Mouse (Mus musculus) limb, embryonic 12.5 days (tissue): ENCODE results near the gene Tns1. TPM values are rescaled to one million over a fixed set of nuclear protein-coding genes. Genes with fewer than 3 reads are reported as not detected.
A peak's percentile ranks its signal among the peaks of the same experiment; 100 is the strongest.

Experiments
- ATAC-seq: fragments of 200-750 bp; cut with Nextera tagmentation; 2 replicates; pipeline ENCODE4 v1.8.0; 2017; ENCODE audit warnings: low read depth, moderate TSS enrichment; ENCODE audit not compliant: insufficient number of reproducible peaks, insufficient read depth, low FRiP score, low TSS enrichment
- H3K27ac ChIP-seq: fragments of 300-500 bp; sonication (generic); 2 replicates; pipeline ENCODE4 v1.5.1; 2016; ENCODE audit warnings: mild to moderate bottlenecking, moderate library complexity
- H3K27me3 ChIP-seq: fragments of 300-500 bp; sonication (generic); 2 replicates; pipeline ENCODE4 v1.6.1; 2016; ENCODE audit warnings: mild to moderate bottlenecking, moderate library complexity
- H3K36me3 ChIP-seq: fragments of 300-500 bp; sonication (generic); 2 replicates; pipeline ENCODE4 v1.6.1; 2016; ENCODE audit warnings: mild to moderate bottlenecking, moderate library complexity
- H3K4me1 ChIP-seq: fragments of 300-500 bp; sonication (generic); replicated peaks from 2 replicates; pipeline ENCODE4 v1.6.1; 2016
- H3K4me2 ChIP-seq: fragments of 300-500 bp; sonication (generic); 2 replicates; pipeline ENCODE4 v1.6.1; 2016; ENCODE audit warnings: mild to moderate bottlenecking, moderate library complexity
- H3K4me3 ChIP-seq: fragments of 300-500 bp; sonication (generic); replicated peaks from 2 replicates; pipeline ENCODE4 v1.5.1; 2016; ENCODE audit warnings: mild to moderate bottlenecking
- H3K9ac ChIP-seq: fragments of 300-500 bp; sonication (generic); replicated peaks from 2 replicates; pipeline ENCODE4 v1.6.1; 2016; ENCODE audit warnings: mild to moderate bottlenecking, moderate library complexity
- H3K9me3 ChIP-seq: fragments of 300-500 bp; sonication (generic); 2 replicates; pipeline ENCODE4 v1.6.1; 2016; ENCODE audit warnings: mild to moderate bottlenecking, moderate library complexity
- WGBS: fragments of 180-500 bp; shearing (Covaris S2); methylation state at CpG from one replicate; pipeline ENCODE4 v1.1.7; 2016; 5-methylcytosine and 5-hydroxymethylcytosine counted together
- polyA plus RNA-seq: library from polyadenylated mRNA; unstranded; fragments of >200 nt; fragmentation: Nextera tagmentation; extraction: Ambion mirVana; gene quantifications from 2 replicates; pipeline ENCODE4 v1.2.1, GENCODE M21; 2016

Tns1 gene
- polyA plus RNA-seq, 1 experiment from 2014 or later: 36.7 TPM

DNA sequence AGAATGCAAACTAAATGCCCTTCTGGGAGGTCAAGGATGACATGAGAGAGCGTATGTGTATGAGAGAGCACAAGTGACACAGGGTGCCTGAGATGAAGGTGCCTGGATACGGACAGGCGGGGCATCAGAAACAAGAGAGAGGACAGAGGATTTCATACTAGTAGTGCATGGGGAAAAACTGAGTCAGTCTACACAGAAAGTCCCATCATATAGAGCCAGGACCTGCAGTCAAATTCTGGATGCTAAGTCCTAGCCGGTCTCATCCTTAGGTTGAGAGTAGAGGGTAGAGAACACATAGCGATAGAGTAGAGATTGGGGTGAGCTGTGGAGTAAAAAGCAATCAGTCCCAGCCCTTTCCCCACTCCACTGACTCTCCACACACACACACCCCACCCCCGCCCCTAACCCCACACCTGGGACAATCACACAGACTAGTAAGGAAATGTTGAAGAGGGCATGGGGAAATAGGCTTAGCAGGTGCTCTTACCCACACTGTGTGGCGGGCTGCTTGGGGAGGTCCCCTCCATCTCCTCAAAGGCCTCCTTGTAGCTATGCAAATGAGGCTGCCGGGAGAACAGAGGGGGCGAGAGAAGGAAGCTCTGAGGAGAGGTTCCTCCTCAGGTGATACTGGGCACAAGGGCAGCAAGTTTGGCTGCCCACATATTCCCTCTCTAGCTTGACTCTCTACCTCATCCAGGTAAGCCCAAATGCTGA is 183.6 kb downstream of the Tns1 start:
- H3K27ac ChIP-seq: no peak overlapping the region
- H3K27me3 ChIP-seq: no peaks in the 10 kb centered on the region
- H3K9me3 ChIP-seq: no peaks in the 10 kb centered on the region
- no peak overlapping the region for H3K4me2 ChIP-seq
- no peak for ATAC-seq
- peaks cover 58% of the 10 kb centered on the region for H3K36me3 ChIP-seq
- H3K4me1 ChIP-seq: peaks cover 26% of the 10 kb centered on the region
- H3K9ac ChIP-seq: no peak overlapping the region
- 82% methylated on average over 9 of the region's 9 CpGs for WGBS
- no peak overlapping the region for H3K4me3 ChIP-seq

DNA sequence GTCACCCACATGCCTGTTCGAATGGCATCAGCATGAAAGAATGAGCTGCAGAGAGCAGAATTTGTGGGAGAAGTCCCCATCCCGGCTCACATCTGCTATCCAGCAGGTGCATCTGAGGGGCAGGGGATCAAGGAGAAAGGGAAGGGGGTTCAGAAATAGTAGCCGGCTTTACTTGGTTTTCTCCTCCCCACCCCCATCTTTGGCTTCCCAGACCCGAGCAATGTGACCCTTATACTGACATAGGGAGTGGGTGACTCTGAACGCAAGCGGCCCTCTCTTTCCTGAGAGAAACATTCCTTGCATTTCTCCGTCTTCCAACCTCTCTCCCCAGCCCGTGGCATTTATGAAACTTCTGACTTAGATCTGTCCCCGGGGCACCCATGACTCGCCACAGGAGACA is 185.7 kb downstream of the Tns1 start:
- H3K27ac ChIP-seq: no peak overlapping the region
- H3K4me2 ChIP-seq: no peak overlapping the region
- no peaks in the 10 kb centered on the region for H3K27me3 ChIP-seq
- ATAC-seq: no peak
- H3K4me1 ChIP-seq: peaks cover 21% of the 10 kb centered on the region
- peaks cover 76% of the 10 kb centered on the region for H3K36me3 ChIP-seq
- WGBS: 73% methylated on average over 10 of the region's 10 CpGs
- H3K9ac ChIP-seq: no peak overlapping the region
- H3K4me3 ChIP-seq: no peak overlapping the region
- H3K9me3 ChIP-seq: no peaks in the 10 kb centered on the region

DNA sequence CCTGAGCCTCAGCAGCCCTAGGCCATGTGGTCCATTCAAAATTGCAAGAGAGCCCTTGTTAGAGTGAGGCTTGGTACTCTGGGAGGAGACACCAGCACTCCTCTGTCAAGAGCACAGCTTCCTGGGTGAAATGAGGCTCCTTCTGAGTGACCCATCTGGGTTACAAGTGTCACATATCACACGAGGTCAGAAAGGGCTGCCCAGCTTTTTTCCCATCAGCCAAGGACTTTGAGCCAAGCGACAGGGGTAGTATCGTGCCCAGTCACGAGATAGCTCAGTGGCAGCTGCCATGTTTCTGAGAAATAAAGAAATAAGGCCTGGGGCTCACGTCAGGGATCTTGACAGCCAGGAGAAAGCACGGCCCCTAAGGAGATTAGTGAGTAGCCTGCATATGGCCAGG is 186.4 kb downstream of the Tns1 start:
- Histone ChIP-seq H3K27ac (no peak overlapping the region), H3K27me3 (no peaks in the 10 kb centered on the region), H3K4me2 (no peak overlapping the region), H3K4me1 (peaks cover 13% of the 10 kb centered on the region), H3K4me3 (no peak overlapping the region), H3K36me3 (peaks cover 80% of the 10 kb centered on the region), H3K9ac (no peak overlapping the region), H3K9me3 (no peaks in the 10 kb centered on the region)
- ATAC-seq: no peak
- 65% methylated on average over 6 of the region's 6 CpGs for WGBS

DNA sequence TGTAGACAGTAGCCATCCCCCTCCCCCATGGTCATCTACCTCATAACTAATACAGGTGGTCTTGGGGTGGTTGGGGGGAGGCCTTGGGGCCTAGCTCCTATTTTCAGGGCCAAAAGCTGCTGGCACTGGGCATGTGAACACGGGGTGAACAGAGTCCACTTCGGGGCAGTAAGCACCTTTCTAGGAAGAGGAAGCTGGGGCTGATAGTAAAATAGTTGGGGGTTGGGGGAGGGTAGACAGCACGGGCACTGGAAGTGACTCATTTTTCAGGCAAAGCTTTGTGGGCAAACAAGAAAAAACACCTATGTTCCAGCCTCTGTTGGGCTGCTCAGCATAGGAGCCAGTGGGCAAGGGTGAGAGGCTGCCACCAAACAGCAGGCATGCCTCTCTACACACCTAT is 187.7 kb downstream of the Tns1 start:
- ATAC-seq: no peak
- H3K9me3 ChIP-seq: no peaks in the 10 kb centered on the region
- peaks cover 74% of the 10 kb centered on the region for H3K36me3 ChIP-seq
- H3K4me3 ChIP-seq: no peak overlapping the region
- H3K27ac ChIP-seq: no peak overlapping the region
- H3K4me2 ChIP-seq: no peak overlapping the region
- H3K27me3 ChIP-seq: no peaks in the 10 kb centered on the region
- H3K4me1 ChIP-seq: peaks cover under 1% of the 10 kb centered on the region
- 75% methylated on average over 3 of the region's 3 CpGs for WGBS
- no peak overlapping the region for H3K9ac ChIP-seq

DNA sequence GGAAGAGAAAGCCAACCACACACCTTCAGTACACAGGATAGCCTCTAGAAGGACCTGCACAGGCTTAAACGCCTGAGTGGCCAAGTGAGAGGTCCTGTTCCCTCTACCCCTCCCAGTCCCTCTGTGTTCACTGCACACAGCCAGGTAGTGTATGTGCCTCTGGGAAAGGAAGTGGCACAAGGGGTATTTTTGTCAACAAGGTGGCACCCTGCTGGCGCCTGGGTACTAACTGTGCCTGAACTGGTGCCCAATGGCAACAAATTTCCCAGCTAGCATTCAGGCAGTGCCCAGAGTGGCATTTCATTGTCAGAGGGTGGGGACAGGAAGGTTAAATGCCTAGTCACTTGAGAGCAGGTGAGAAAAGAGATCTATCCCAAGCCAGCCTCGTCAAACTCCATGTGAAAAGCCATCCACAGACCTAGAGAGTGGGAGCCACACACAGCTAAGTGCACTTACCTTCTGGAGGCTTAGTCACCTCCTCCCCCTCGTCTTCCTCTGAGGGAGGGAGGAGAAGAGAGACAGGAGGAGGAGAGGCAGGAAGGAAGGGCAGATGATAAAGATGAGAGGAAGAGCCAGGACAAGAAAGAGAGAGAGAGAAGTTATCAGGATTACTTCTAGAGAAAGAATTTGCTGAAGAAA is 188.7 kb downstream of the Tns1 start:
- Histone ChIP-seq H3K36me3 (peaks cover 69% of the 10 kb centered on the region), H3K9me3 (no peaks in the 10 kb centered on the region), H3K4me3 (no peak overlapping the region), H3K9ac (no peak overlapping the region), H3K4me2 (no peak overlapping the region), H3K4me1 (no peaks in the 10 kb centered on the region; the same call in 1 of the 2 replicates), H3K27ac (no peak overlapping the region), H3K27me3 (no peaks in the 10 kb centered on the region)
- 65% methylated on average over 4 of the region's 4 CpGs for WGBS
- no peak for ATAC-seq

DNA sequence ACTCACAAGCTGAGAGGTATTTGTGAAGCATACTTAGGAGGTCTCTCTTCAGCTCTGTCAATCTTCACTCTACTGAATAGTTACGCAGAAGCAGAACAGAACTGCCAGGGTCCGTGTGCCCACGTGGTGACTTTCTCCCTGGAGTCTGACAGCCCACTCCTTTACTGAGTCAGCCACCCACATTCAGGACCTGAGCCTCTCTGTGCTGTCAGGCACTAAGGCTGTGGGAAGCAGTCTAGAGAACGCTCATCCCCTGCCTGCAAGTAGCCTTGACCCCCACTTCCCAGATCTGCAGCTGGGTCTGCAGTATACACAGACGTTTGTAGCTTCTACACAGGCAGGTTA is 191.1 kb downstream of the Tns1 start:
- H3K27ac ChIP-seq: no peak overlapping the region
- peaks cover 74% of the 10 kb centered on the region for H3K36me3 ChIP-seq
- H3K27me3 ChIP-seq: no peaks in the 10 kb centered on the region
- no peak for ATAC-seq
- H3K9me3 ChIP-seq: no peaks in the 10 kb centered on the region
- H3K4me1 ChIP-seq: no peaks in the 10 kb centered on the region; the same call in 1 of the 2 replicates
- H3K9ac ChIP-seq: no peak overlapping the region
- no peak overlapping the region for H3K4me2 ChIP-seq
- WGBS: 83% methylated on average over 5 of the region's 5 CpGs
- H3K4me3 ChIP-seq: no peak overlapping the region

DNA sequence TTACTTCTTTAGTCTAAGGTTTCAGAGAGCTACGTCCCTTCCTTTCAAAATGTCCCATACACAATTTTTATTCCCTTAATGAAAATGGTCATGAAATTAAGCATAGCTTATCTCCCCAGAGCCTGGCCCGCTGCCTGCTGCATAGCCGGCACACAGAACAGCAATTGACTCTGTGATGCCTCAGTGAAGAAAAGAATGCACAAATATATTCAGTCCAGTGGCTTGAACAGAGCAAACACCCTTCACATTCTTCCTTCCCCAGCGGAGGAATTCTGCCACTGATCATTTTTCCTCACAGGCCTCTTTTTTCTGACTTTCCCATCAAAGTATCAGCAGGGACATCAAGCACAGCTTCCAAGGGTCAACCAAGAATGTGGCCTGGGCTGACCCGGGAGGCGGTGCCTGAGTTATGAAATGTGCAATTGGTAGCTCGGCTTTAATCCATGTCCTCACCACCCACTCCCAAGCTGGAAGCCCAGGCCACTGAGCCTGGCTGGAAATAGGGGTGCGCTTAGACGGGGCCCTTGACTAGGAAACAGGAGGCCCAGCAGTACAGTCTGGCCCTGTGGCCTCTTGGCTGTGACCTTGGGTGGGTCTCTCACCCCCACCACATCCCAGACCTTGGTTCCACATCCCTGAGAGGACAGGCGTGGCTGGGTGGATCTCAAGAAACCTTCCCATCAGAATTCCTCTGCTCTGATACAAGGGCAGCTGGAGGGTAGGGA is 191.7 kb downstream of the Tns1 start:
- no peak overlapping the region for H3K27ac ChIP-seq
- no peaks in the 10 kb centered on the region; the same call in 1 of the 2 replicates for H3K4me1 ChIP-seq
- no peaks in the 10 kb centered on the region for H3K9me3 ChIP-seq
- peaks cover 75% of the 10 kb centered on the region for H3K36me3 ChIP-seq
- no peak overlapping the region for H3K9ac ChIP-seq
- H3K27me3 ChIP-seq: no peaks in the 10 kb centered on the region
- H3K4me3 ChIP-seq: no peak overlapping the region
- 84% methylated on average over 10 of the region's 10 CpGs for WGBS
- no peak for ATAC-seq
- H3K4me2 ChIP-seq: no peak overlapping the region

DNA sequence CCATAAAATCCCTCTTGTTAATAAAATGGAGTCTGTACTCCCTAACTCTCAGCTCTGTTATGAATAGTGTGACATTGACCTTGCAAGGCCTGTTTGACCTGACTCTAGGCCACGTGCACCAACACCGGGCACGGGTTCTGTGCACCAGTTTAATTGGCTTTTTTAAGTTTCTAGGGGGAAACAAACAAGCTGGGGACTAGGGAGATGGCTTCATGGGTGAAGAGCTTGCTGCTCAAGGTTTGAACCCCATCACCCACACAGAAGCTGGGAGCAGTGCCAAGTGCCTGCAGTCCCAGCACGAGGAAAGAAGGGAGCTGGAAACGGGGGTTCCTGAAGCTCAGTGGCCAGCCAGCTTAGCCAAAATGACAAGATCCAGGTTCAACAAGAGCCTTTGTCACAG is 192.4 kb downstream of the Tns1 start:
- 85% methylated on average over 5 of the region's 5 CpGs for WGBS
- no peak for ATAC-seq
- peaks cover 75% of the 10 kb centered on the region for H3K36me3 ChIP-seq

DNA sequence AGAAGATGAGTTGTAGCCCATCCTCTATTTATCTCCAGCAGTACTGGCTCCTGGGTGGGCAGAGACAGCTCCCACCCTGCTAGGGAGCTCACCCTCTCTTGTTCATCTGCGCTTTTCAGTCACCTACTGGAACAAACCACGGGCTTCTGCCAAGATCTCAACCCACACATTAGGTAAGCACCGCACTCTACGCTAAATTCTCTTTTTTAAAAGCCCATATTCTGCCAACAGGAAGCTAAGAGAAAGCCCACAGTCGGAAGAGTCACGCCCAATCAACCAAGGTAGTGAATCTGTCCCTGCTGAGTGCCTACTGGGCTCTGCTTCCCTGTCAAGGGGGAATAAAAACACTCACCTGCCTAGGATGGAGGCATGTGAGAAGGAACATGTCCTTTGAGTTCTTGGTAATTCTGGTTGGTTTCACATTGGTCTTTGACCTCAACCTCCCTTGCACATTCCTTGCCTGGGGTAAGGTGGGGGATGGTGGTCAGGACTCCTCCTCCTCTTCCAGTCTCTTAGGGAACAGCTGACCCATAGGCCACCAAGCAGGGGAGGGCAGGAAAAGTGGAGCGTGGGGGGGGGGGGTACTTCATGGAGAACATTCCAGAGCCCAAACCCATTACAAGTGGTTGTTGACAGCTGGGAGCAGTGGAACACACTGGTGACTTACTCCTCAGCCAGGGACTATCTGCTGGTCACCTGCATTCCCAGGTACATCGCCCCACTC is 193.7 kb downstream of the Tns1 start:
- Histone ChIP-seq H3K36me3 (peaks cover 75% of the 10 kb centered on the region), H3K9ac (no peak overlapping the region)

More for the DNA sequence above, 192.4 kb downstream of the Tns1 start:
- H3K4me2 ChIP-seq: no peak overlapping the region
- no peaks in the 10 kb centered on the region; the same call in 1 of the 2 replicates for H3K4me1 ChIP-seq
- no peaks in the 10 kb centered on the region for H3K9me3 ChIP-seq
- H3K27me3 ChIP-seq: no peaks in the 10 kb centered on the region
- 0 out of 2 replicates have a peak overlapping the region, but pooled peaks have one; percentile 17 for H3K27ac ChIP-seq
- H3K9ac ChIP-seq: no peak overlapping the region
- no peak overlapping the region for H3K4me3 ChIP-seq

DNA sequence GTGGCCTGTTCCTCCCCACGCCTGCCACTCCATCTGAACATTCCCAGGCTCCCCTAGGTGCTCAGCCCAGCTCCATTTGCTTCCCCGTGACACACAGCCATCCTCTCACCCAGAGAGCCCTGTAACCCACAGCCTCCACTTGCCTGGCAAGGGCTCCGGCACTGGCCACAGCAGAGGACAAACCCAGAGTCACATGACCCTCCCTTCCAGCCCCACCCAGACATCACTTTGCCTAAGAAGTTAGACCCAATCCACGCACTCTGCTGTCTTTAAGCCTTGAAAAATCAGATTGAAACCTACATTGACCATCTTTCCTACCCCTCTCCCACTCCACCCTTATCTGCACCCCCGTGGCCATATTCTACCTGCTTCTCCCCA is 194.3 kb downstream of the Tns1 start:
- 85% methylated on average over 5 of the region's 5 CpGs for WGBS
- Histone ChIP-seq H3K27me3 (no peaks in the 10 kb centered on the region), H3K27ac (no peak overlapping the region), H3K4me1 (no peaks in the 10 kb centered on the region; the same call in 1 of the 2 replicates), H3K4me3 (no peak overlapping the region), H3K4me2 (no peak overlapping the region), H3K36me3 (peaks cover 75% of the 10 kb centered on the region), H3K9ac (no peak overlapping the region), H3K9me3 (no peaks in the 10 kb centered on the region)
- no peak for ATAC-seq

More for the DNA sequence above, 193.7 kb downstream of the Tns1 start:
- Histone ChIP-seq H3K9me3 (no peaks in the 10 kb centered on the region), H3K27me3 (no peaks in the 10 kb centered on the region), H3K4me3 (no peak overlapping the region), H3K27ac (no peak overlapping the region), H3K4me1 (no peaks in the 10 kb centered on the region; the same call in 1 of the 2 replicates), H3K4me2 (no peak overlapping the region)
- 89% methylated on average over 8 of the region's 8 CpGs for WGBS
- no peak for ATAC-seq
